Mouse (Mus musculus) layer of hippocampus, adult 9-11 months (tissue): Measurements from ENCODE around the gene Muc13.

ENCODE experiments used
- DNase-seq: peaks from one replicate; pipeline ENCODE4 v3.0.0; 2022

Muc13 gene

GRCm38 (mm10) chr16:33770778-33771454 is 22.9 kb upstream of the Muc13 start:
- DNase-seq, result no peak

GRCm38 (mm10) chr16:33772809-33773208 is 21.0 kb upstream of the Muc13 start:
- DNase-seq, result no peak

GRCm38 (mm10) chr16:33774972-33775371 is 18.9 kb upstream of the Muc13 start:
- no peak for DNase-seq

GRCm38 (mm10) chr16:33775733-33776335 is 18.0 kb upstream of the Muc13 start:
- no peak for DNase-seq

- DNase-seq, result no peak
Measured at GRCm38 (mm10) chr16:33776766-33777529, 16.9 kb upstream of the Muc13 start.

GRCm38 (mm10) chr16:33777607-33778006 is 16.2 kb upstream of the Muc13 start:
- no peak for DNase-seq

GRCm38 (mm10) chr16:33781789-33782728 is 11.8 kb upstream of the Muc13 start:
- no peak for DNase-seq

GRCm38 (mm10) chr16:33782729-33783091 is 11.1 kb upstream of the Muc13 start:
- no peak for DNase-seq

GRCm38 (mm10) chr16:33784547-33784946 is 9.3 kb upstream of the Muc13 start:
- DNase-seq, result no peak

- no peak for DNase-seq
Measured at GRCm38 (mm10) chr16:33785092-33785704, 8.6 kb upstream of the Muc13 start.

- no peak for DNase-seq
Measured at GRCm38 (mm10) chr16:33786657-33787390, 7.0 kb upstream of the Muc13 start.

- DNase-seq, result no peak
Measured at GRCm38 (mm10) chr16:33795106-33795505, 1.3 kb downstream of the Muc13 start.

GRCm38 (mm10) chr16:33795887-33796286 is 2.0 kb downstream of the Muc13 start:
- no peak for DNase-seq

GRCm38 (mm10) chr16:33796756-33797155 is 2.9 kb downstream of the Muc13 start:
- DNase-seq, result no peak

GRCm38 (mm10) chr16:33797860-33798259 is 4.0 kb downstream of the Muc13 start:
- DNase-seq, result peak; percentile 21

- DNase-seq, result no peak
Measured at GRCm38 (mm10) chr16:33810002-33810401, 16.2 kb downstream of the Muc13 start.

- DNase-seq, result no peak
Measured at GRCm38 (mm10) chr16:33818413-33819165, 24.8 kb downstream of the Muc13 start.

GRCm38 (mm10) chr16:33820269-33821178 is 26.7 kb downstream of the Muc13 start:
- peak; percentile 69 for DNase-seq

GRCm38 (mm10) chr16:33824603-33825002 is 30.8 kb downstream of the Muc13 start:
- DNase-seq, result no peak

- no peak for DNase-seq
Measured at GRCm38 (mm10) chr16:33828496-33828895, 34.7 kb downstream of the Muc13 start.
